Mouse (Mus musculus) midbrain, embryonic 16.5 days (tissue): Measurements from ENCODE around the gene Lca5. TPM values are rescaled to one million over a fixed set of nuclear protein-coding genes. Genes with fewer than 3 reads are reported as not detected.

Experiments used
- ATAC-seq: fragments of 200-750 bp; cut with Nextera tagmentation; 2 replicates; pipeline ENCODE4 v1.8.0; 2017; ENCODE audit warnings: moderate TSS enrichment
- H3K27ac ChIP-seq: fragments of 300-500 bp; sonication (generic); 2 replicates; pipeline ENCODE4 v1.5.1; 2014; ENCODE audit warnings: mild to moderate bottlenecking, low read length, mixed read lengths
- H3K27me3 ChIP-seq: fragments of 300-500 bp; sonication (generic); 2 replicates; pipeline ENCODE4 v1.6.1; 2014; ENCODE audit warnings: low read depth, low read length, mixed read lengths; ENCODE audit not compliant: control insufficient read depth, insufficient read depth
- H3K36me3 ChIP-seq: fragments of 300-500 bp; sonication (generic); 2 replicates; pipeline ENCODE4 v1.6.1; 2014; ENCODE audit warnings: mild to moderate bottlenecking, low read length, moderate library complexity, mixed read lengths; ENCODE audit not compliant: control insufficient read depth, insufficient read depth
- H3K4me1 ChIP-seq: fragments of 300-500 bp; sonication (generic); 2 replicates; pipeline ENCODE4 v1.6.1; 2014; ENCODE audit warnings: mild to moderate bottlenecking, low read length, mixed read lengths; ENCODE audit not compliant: control insufficient read depth, insufficient read depth
- H3K4me2 ChIP-seq: fragments of 300-500 bp; sonication (generic); 2 replicates; pipeline ENCODE4 v1.6.1; 2014; ENCODE audit warnings: mild to moderate bottlenecking, low read length, mixed read lengths
- H3K4me3 ChIP-seq: fragments of 300-500 bp; sonication (generic); 2 replicates; pipeline ENCODE4 v1.5.1; 2014; ENCODE audit warnings: low read depth, mild to moderate bottlenecking, low read length, moderate library complexity, mixed read lengths
- H3K9ac ChIP-seq: fragments of 300-500 bp; sonication (generic); 2 replicates; pipeline ENCODE4 v1.6.1; 2014; ENCODE audit warnings: low read depth, low read length, mixed read lengths
- H3K9me3 ChIP-seq: fragments of 300-500 bp; sonication (generic); replicated peaks from 2 replicates; pipeline ENCODE4 v1.6.1; 2014; ENCODE audit warnings: mild to moderate bottlenecking, low read length, mixed read lengths; ENCODE audit not compliant: control insufficient read depth, poor library complexity, severe bottlenecking
- WGBS: fragments of 180-500 bp; shearing (Covaris S2); extraction: QIAGEN DNeasy Blood & Tissue Kit; methylation state at CpG from one replicate; pipeline ENCODE4 v1.1.7; 2014; 5-methylcytosine and 5-hydroxymethylcytosine counted together
- polyA plus RNA-seq: library from polyadenylated mRNA; unstranded; fragments of >200 nt; fragmentation: Nextera tagmentation; extraction: Ambion mirVana; gene quantifications from 2 replicates; pipeline ENCODE4 v1.2.1, GENCODE M21; 2015

Lca5 gene
- polyA plus RNA-seq, 1 experiment from 2014 or later: 14.2 TPM

DNA sequence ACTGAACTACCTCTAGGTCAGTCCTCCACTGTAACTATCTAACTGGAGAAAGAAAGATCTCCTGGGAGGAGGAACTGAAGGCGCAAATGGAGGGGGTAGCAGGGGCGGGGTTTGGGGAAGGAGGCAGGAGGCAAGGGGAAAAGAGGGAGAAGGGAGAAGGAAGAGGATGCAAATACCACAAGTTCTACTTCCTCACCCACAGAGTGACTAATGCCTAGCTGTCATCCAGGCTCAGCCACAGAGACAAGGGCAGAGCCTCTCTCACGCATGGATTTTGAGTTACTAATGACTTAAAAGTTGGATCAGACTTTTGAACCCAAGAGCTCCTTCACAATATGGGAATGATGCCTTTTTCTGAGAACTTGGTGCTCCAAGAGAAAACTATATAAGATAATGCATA lies 40.1 kb downstream of the Lca5 start:
- ATAC-seq: no peak
- Histone ChIP-seq H3K9ac (no peak overlapping the region), H3K27me3 (no peaks in the 10 kb centered on the region), H3K4me2 (no peak overlapping the region), H3K4me1 (no peaks in the 10 kb centered on the region), H3K36me3 (peaks cover 10% of the 10 kb centered on the region), H3K4me3 (no peak overlapping the region), H3K27ac (no peak overlapping the region), H3K9me3 (no peaks in the 10 kb centered on the region)
- WGBS: 65% methylated on average over 3 of the region's 3 CpGs

- Histone ChIP-seq H3K4me1 (no peaks in the 10 kb centered on the region), H3K9me3 (no peaks in the 10 kb centered on the region), H3K27ac (no peak overlapping the region), H3K4me2 (no peak overlapping the region), H3K36me3 (peaks cover 10% of the 10 kb centered on the region), H3K9ac (no peak overlapping the region), H3K27me3 (no peaks in the 10 kb centered on the region), H3K4me3 (no peak overlapping the region)
- no peak for ATAC-seq
- 91% methylated on average over 7 of the region's 7 CpGs for WGBS
Measured at GRCm38 (mm10) chr9:83399414-83399813, 41.5 kb downstream of the Lca5 start.

- no peaks in the 10 kb centered on the region for H3K27me3 ChIP-seq
- H3K9me3 ChIP-seq: no peaks in the 10 kb centered on the region
- peaks cover 10% of the 10 kb centered on the region for H3K36me3 ChIP-seq
- 77% methylated on average over 5 of the region's 6 CpGs for WGBS
- no peak for ATAC-seq
- H3K27ac ChIP-seq: no peak overlapping the region
- H3K4me3 ChIP-seq: no peak overlapping the region
- H3K9ac ChIP-seq: no peak overlapping the region
- no peak overlapping the region for H3K4me2 ChIP-seq
- H3K4me1 ChIP-seq: no peaks in the 10 kb centered on the region
Measured at GRCm38 (mm10) chr9:83398260-83398659, 42.7 kb downstream of the Lca5 start.

- 94% methylated on average over 15 of the region's 15 CpGs for WGBS
Measured at GRCm38 (mm10) chr9:83395456-83395855, 45.5 kb downstream of the Lca5 start.

GRCm38 (mm10) chr9:83391996-83392395 lies 48.9 kb downstream of the Lca5 start:
- no peaks in the 10 kb centered on the region; the same call in 1 of the 2 replicates for H3K36me3 ChIP-seq
- H3K4me1 ChIP-seq: peaks cover 13% of the 10 kb centered on the region
- no peak overlapping the region for H3K27ac ChIP-seq
- no peak overlapping the region for H3K4me3 ChIP-seq
- WGBS: 75% methylated on average over 11 of the region's 11 CpGs
- H3K27me3 ChIP-seq: no peaks in the 10 kb centered on the region
- no peak overlapping the region for H3K9ac ChIP-seq
- ATAC-seq: no peak
- H3K4me2 ChIP-seq: no peak overlapping the region
- no peaks in the 10 kb centered on the region for H3K9me3 ChIP-seq

More at GRCm38 (mm10) chr9:83395456-83395855, 45.5 kb downstream of the Lca5 start:
- Histone ChIP-seq H3K27me3 (no peaks in the 10 kb centered on the region), H3K9me3 (no peaks in the 10 kb centered on the region), H3K27ac (no peak overlapping the region), H3K4me2 (no peak overlapping the region), H3K36me3 (peaks cover 6% of the 10 kb centered on the region; the same call in 1 of the 2 replicates), H3K4me3 (no peak overlapping the region), H3K9ac (no peak overlapping the region), H3K4me1 (no peaks in the 10 kb centered on the region)
- no peak for ATAC-seq

DNA sequence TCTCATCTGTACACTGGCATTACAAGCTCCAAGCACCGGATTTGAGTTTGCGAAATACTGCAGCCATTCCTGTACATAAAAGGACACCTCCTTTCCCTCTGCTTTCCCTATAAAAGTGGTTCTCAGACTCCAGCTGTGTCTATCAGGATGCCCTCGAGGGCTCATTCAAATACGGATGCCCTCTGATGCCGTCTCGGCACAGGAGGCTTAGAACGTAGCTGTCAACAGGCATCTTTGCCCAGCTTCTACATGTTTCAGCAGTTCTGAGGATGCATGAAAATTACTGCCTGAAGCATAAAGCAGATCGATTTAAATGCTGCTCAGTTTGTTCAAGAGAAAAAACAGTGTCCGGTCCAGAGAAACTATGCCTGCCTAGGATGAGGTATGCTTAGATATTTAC lies 51.4 kb downstream of the Lca5 start:
- 55% methylated on average over 9 of the region's 9 CpGs for WGBS
- ATAC-seq: no peak; the same call in 1 of the 2 replicates

DNA sequence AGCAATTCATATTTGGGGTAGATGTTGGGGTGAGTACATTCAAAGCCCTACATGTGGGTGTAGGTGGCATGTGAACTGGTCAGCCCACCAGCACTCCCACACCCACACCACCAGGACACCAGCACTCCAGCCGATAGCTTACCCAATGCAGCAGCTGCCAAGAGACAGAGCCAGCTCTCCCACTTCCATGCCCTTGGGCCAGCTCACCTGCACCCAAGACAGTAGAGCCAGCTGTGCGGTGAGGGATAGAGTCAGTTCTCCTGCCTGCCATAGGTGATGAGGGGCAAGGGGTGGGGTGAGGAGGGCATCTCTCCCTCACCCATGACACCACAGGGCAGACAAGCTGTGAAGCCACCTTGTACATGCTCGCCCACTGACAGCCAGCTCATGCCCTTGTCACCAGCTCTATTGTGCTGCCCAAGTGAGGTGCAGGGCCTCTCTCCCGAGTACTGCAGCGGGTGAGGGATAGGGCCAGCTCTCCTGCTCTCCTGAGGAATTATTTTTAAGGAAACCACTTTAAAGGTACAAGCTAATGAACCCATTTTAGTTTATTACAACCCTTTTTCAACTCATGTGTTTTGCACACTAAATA lies 54.6 kb downstream of the Lca5 start:
- no peak overlapping the region for H3K4me2 ChIP-seq
- 78% methylated on average over 5 of the region's 5 CpGs for WGBS
- no peak for ATAC-seq
- H3K9me3 ChIP-seq: no peaks in the 10 kb centered on the region
- peaks cover 15% of the 10 kb centered on the region for H3K4me1 ChIP-seq
- H3K27ac ChIP-seq: no peak overlapping the region
- no peak overlapping the region for H3K9ac ChIP-seq
- H3K27me3 ChIP-seq: no peaks in the 10 kb centered on the region
- H3K4me3 ChIP-seq: no peak overlapping the region
- no peaks in the 10 kb centered on the region for H3K36me3 ChIP-seq

More for the DNA sequence above, 51.4 kb downstream of the Lca5 start:
- Histone ChIP-seq H3K9ac (no peak overlapping the region), H3K4me1 (peaks cover 15% of the 10 kb centered on the region), H3K4me2 (no peak overlapping the region), H3K27me3 (no peaks in the 10 kb centered on the region), H3K9me3 (no peaks in the 10 kb centered on the region), H3K4me3 (no peak overlapping the region), H3K27ac (no peak overlapping the region), H3K36me3 (no peaks in the 10 kb centered on the region)

DNA sequence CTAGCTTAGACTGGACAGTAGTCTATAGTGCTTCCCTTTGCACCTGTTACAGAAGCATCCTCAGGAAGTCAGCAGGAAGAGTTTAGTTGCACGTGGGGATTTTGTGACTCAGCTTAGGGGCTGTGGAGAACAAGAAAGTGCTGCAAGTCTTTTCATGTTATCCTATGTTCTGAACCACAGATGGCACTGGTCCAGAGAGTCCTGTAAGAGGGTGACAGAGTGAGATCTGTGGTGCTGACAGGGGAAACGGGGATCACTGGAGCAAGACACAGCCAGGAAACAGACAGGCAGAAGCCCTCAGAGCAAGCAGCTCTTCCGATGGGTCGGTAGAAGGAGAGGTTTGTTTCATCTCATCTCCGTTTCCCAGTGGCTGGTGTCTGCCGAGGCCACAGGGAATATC lies 55.6 kb downstream of the Lca5 start:
- H3K36me3 ChIP-seq: no peaks in the 10 kb centered on the region
- 70% methylated on average over 6 of the region's 6 CpGs for WGBS
- ATAC-seq: no peak
- no peaks in the 10 kb centered on the region for H3K27me3 ChIP-seq
- peaks cover 14% of the 10 kb centered on the region for H3K4me1 ChIP-seq
- no peak overlapping the region for H3K27ac ChIP-seq
- H3K4me2 ChIP-seq: no peak overlapping the region
- H3K4me3 ChIP-seq: no peak overlapping the region
- H3K9ac ChIP-seq: no peak overlapping the region
- H3K9me3 ChIP-seq: no peaks in the 10 kb centered on the region

- no peak for ATAC-seq
- Histone ChIP-seq H3K4me3 (no peak overlapping the region), H3K36me3 (no peaks in the 10 kb centered on the region), H3K9me3 (no peaks in the 10 kb centered on the region), H3K4me1 (peaks cover 7% of the 10 kb centered on the region), H3K27me3 (no peaks in the 10 kb centered on the region), H3K9ac (no peak overlapping the region), H3K27ac (no peak overlapping the region), H3K4me2 (no peak overlapping the region)
- 74% methylated on average over 3 of the region's 3 CpGs for WGBS
Measured at GRCm38 (mm10) chr9:83383235-83383634, 57.7 kb downstream of the Lca5 start.
